Comparison of ENCODE assay signal across 8 mouse cellular contexts in the genomic region with DNA sequence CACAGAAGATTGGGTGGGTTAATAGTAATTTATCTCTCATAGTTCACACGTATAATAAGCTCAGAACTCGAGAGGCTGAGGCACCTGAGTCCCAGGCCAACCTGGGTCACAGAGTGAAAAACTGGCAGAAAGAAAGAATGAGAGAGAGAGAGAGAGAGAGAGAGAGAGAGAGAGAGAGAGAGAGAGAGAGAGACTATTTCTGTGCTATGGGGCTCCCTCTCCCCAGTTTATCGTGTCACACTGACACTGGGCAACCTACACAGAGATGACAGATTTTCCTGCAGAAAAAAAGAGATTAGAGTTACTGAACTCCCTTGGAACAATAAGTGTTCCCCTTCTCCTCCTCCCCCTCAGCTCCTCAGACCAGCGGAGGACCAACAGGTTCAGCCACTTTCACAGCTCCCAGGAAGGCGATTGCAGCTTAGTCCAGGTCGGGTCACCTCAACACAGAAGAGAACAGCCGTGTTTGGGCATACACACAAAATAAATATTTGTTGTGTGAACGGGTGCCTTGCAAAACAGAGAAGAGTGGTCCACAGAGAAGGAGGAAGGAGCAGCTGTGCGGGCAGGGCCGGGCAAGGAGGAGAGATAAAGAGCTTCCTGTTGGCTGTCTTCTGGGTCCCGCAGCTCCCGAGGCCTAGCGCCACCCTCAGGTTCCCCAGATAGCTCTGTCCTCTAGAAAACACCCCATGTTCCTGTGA. TPM values are rescaled to one million over a fixed set of nuclear protein-coding genes. Genes with fewer than 3 reads are reported as not detected.
DNase-seq lines count a peak whose midpoint lies in the region; ATAC-seq and TF ChIP-seq lines count a peak whose summit lies in the region.

No protein-coding gene starts in this region.

- no peak for DNase-seq in left cerebral cortex, adult 2 months (ENCODE audit: extremely low spot score in 1 of 2, low spot score in 2 of 2)
- DNase-seq in left cerebral cortex, adult 8-10 months (ENCODE audit: low spot score in 2 of 2), result no peak
- no peak for DNase-seq in limb, embryonic 10.5 days (ENCODE audit: low spot score)
- peak; percentile 88 for DNase-seq in midbrain, embryonic 11.5 days (ENCODE audit: low spot score, missing footprints)
- DNase-seq in layer of hippocampus, postnatal 14 days (ENCODE audit: low spot score in 2 of 2), result no peak

- WGBS in heart, embryonic 16.5 days, result 10% methylated on average over 13 of the region's 13 CpGs
- WGBS in limb, embryonic 10.5 days, result 11% methylated on average over 13 of the region's 13 CpGs
- 11% methylated on average over 13 of the region's 13 CpGs for WGBS in midbrain, embryonic 11.5 days
- WGBS in stomach, embryonic 14.5 days, result 5% methylated on average over 13 of the region's 13 CpGs

- H3K36me3 ChIP-seq in heart, embryonic 16.5 days (ENCODE audit: control insufficient read depth, insufficient read depth), result no peaks in the 10 kb centered on the region
- no peaks in the 10 kb centered on the region for H3K36me3 ChIP-seq in limb, embryonic 10.5 days
- H3K36me3 ChIP-seq in midbrain, embryonic 11.5 days (ENCODE audit: control insufficient read depth, insufficient read depth, low read length), result no peaks in the 10 kb centered on the region
- no peaks in the 10 kb centered on the region for H3K36me3 ChIP-seq in stomach, embryonic 14.5 days (ENCODE audit: control insufficient read depth, insufficient read depth, low read length)

- intact Hi-C loops in left cerebral cortex, adult 2 months (cut with DNase I), result no loop called here

- no peak overlapping the region for H3K4me3 ChIP-seq in left cerebral cortex, adult 2 months
- peak overlapping the region; percentile 43 for H3K4me3 ChIP-seq in bone marrow macrophage, adult 2 months (ENCODE audit: insufficient read depth, low read length)
- H3K4me3 ChIP-seq in heart, embryonic 16.5 days (ENCODE audit: low read length), result no peak overlapping the region
- peak overlapping the region; percentile 21; the same call in 1 of the 2 replicates for H3K4me3 ChIP-seq in limb, embryonic 10.5 days
- H3K4me3 ChIP-seq in midbrain, embryonic 11.5 days (ENCODE audit: low read depth, low read length), result no peak overlapping the region; the same call in 1 of the 2 replicates
- no peak overlapping the region for H3K4me3 ChIP-seq in stomach, embryonic 14.5 days (ENCODE audit: low read depth, low read length)

- H3K9ac ChIP-seq in heart, embryonic 16.5 days (ENCODE audit: low read length), result no peak overlapping the region
- peak overlapping the region; percentile 36; the same call in 1 of the 2 replicates for H3K9ac ChIP-seq in midbrain, embryonic 11.5 days (ENCODE audit: low read length)
- no peak overlapping the region for H3K9ac ChIP-seq in stomach, embryonic 14.5 days (replicated peaks; ENCODE audit: low read depth, low read length)

- H3K4me2 ChIP-seq in heart, embryonic 16.5 days (ENCODE audit: low read depth, low read length), result peak overlapping the region; percentile 47
- H3K4me2 ChIP-seq in midbrain, embryonic 11.5 days, result peak overlapping the region; percentile 25; the same call in 1 of the 2 replicates
- no peak overlapping the region; the same call in 1 of the 2 replicates for H3K4me2 ChIP-seq in stomach, embryonic 14.5 days (replicated peaks; ENCODE audit: low read depth, low read length)

- peak; percentile 36 for TF ChIP-seq CTCF in left cerebral cortex, adult 2 months (IDR thresholded peaks at IDR 0.05)
- no peak for TF ChIP-seq CTCF in bone marrow macrophage, adult 2 months (IDR thresholded peaks at IDR 0.05; ENCODE audit: low read depth, low read length)

- no peak overlapping the region for H3K27ac ChIP-seq in left cerebral cortex, adult 2 months
- no peak overlapping the region for H3K27ac ChIP-seq in bone marrow macrophage, adult 2 months (ENCODE audit: insufficient read depth, low read depth, low read length)
- H3K27ac ChIP-seq in heart, embryonic 16.5 days (ENCODE audit: low read length), result no peak overlapping the region
- H3K27ac ChIP-seq in limb, embryonic 10.5 days, result no peak overlapping the region; the same call in 1 of the 2 replicates
- no peak overlapping the region for H3K27ac ChIP-seq in midbrain, embryonic 11.5 days (ENCODE audit: low read depth, low read length)
- H3K27ac ChIP-seq in stomach, embryonic 14.5 days (ENCODE audit: low read length), result peak overlapping the region; percentile 34; the same call in 1 of the 2 replicates

- H3K27me3 ChIP-seq in heart, embryonic 16.5 days (ENCODE audit: control insufficient read depth, insufficient read depth, low read length), result peaks cover 11% of the 10 kb centered on the region; the same call in 1 of the 2 replicates
- peaks cover 11% of the 10 kb centered on the region for H3K27me3 ChIP-seq in limb, embryonic 10.5 days (ENCODE audit: low read depth, poor library complexity, severe bottlenecking)
- no peaks in the 10 kb centered on the region; the same call in 1 of the 2 replicates for H3K27me3 ChIP-seq in midbrain, embryonic 11.5 days (ENCODE audit: control insufficient read depth, insufficient read depth, low read length)
- H3K27me3 ChIP-seq in stomach, embryonic 14.5 days (ENCODE audit: control insufficient read depth, insufficient read depth, low read length), result no peaks in the 10 kb centered on the region

- H3K4me1 ChIP-seq in bone marrow macrophage, adult 2 months (ENCODE audit: control insufficient read depth, insufficient read depth, low read length), result no peaks in the 10 kb centered on the region; the same call in 1 of the 2 replicates
- H3K4me1 ChIP-seq in heart, embryonic 16.5 days (ENCODE audit: control insufficient read depth, insufficient read depth, low read length), result 0 out of 2 replicates have a peak, but pooled peaks cover 3% of the 10 kb centered on the region
- H3K4me1 ChIP-seq in limb, embryonic 10.5 days, result 0 out of 2 replicates have a peak, but pooled peaks cover 4% of the 10 kb centered on the region
- H3K4me1 ChIP-seq in midbrain, embryonic 11.5 days (ENCODE audit: control insufficient read depth, insufficient read depth, low read length), result no peaks in the 10 kb centered on the region
- no peaks in the 10 kb centered on the region for H3K4me1 ChIP-seq in stomach, embryonic 14.5 days (ENCODE audit: control insufficient read depth, insufficient read depth, low read length)

- no peak for TF ChIP-seq POLR2A in bone marrow macrophage, adult 2 months (IDR thresholded peaks at IDR 0.05; ENCODE audit: borderline replicate concordance, low read depth, low read length)

- no peak for ATAC-seq in heart, embryonic 16.5 days (replicated peaks; ENCODE audit: extremely low read depth, insufficient read depth, low FRiP score)
- peak; percentile 50 for ATAC-seq in midbrain, embryonic 11.5 days (ENCODE audit: low FRiP score)
- peak; percentile 89 for ATAC-seq in stomach, embryonic 14.5 days (ENCODE audit: insufficient number of reproducible peaks, insufficient read depth, low FRiP score, low read depth)

- H3K9me3 ChIP-seq in heart, embryonic 16.5 days (replicated peaks; ENCODE audit: control insufficient read depth, low read length), result no peaks in the 10 kb centered on the region
- H3K9me3 ChIP-seq in limb, embryonic 10.5 days (replicated peaks), result no peaks in the 10 kb centered on the region
- H3K9me3 ChIP-seq in midbrain, embryonic 11.5 days (ENCODE audit: control insufficient read depth, low read length), result no peaks in the 10 kb centered on the region
- H3K9me3 ChIP-seq in stomach, embryonic 14.5 days (ENCODE audit: control insufficient read depth, low read depth, low read length), result no peaks in the 10 kb centered on the region

RNA-seq across cellular contexts. Expression of a gene that starts 33.5 kb away (rescaled TPM):
- under 1 TPM in 1 of 2 experiments, not detected in 1; 0.26 TPM for total RNA-seq in left cerebral cortex, adult 2 months (2021)
- under 1 TPM in 3 of 4 experiments, not detected in 1; 0.16 to 0.19 (median 0.19) TPM for total RNA-seq in left cerebral cortex, adult 8-10 months (2022)
- not detected in 2 replicates for polyA plus RNA-seq in bone marrow macrophage, adult 2 months (2012; ENCODE audit: insufficient read depth, insufficient read length, missing spikeins)
- polyA plus RNA-seq in heart, embryonic 16.5 days (2015; fragmentation: Nextera tagmentation; extraction: Ambion mirVana), result 0.30 and 0.45 TPM in 2 replicates
- polyA plus RNA-seq in limb, embryonic 10.5 days (2016; fragmentation: Nextera tagmentation; extraction: Ambion mirVana), result 0.16 and 0.29 TPM in 2 replicates
- 0.15 and 0.30 TPM in 2 replicates for polyA plus RNA-seq in midbrain, embryonic 11.5 days (2014; fragmentation: Nextera tagmentation; extraction: Ambion mirVana)
- 0.80 and 1.1 TPM in 2 replicates for polyA plus RNA-seq in stomach, embryonic 14.5 days (2014; fragmentation: Nextera tagmentation; extraction: Ambion mirVana)
- under 1 TPM; 0.62 to 0.86 TPM for total RNA-seq in layer of hippocampus, postnatal 14 days (2021)

RNA-seq across cellular contexts. Expression of a gene that starts 44.6 kb away (rescaled TPM):
- under 1 TPM; 0.25 to 0.30 TPM for total RNA-seq in left cerebral cortex, adult 2 months (2021)
- under 1 TPM in 3 of 4 experiments, not detected in 1; 0.22 to 0.46 (median 0.27) TPM for total RNA-seq in left cerebral cortex, adult 8-10 months (2022)
- polyA plus RNA-seq in bone marrow macrophage, adult 2 months (2012; ENCODE audit: insufficient read depth, insufficient read length, missing spikeins), result not detected in 2 replicates
- not detected in 2 replicates for polyA plus RNA-seq in heart, embryonic 16.5 days (2015; fragmentation: Nextera tagmentation; extraction: Ambion mirVana)
- polyA plus RNA-seq in limb, embryonic 10.5 days (2016; fragmentation: Nextera tagmentation; extraction: Ambion mirVana), result not detected in 2 replicates
- polyA plus RNA-seq in midbrain, embryonic 11.5 days (2014; fragmentation: Nextera tagmentation; extraction: Ambion mirVana), result 0.18 TPM in 1 of 2 replicates, not detected in the other
- not detected in 2 replicates for polyA plus RNA-seq in stomach, embryonic 14.5 days (2014; fragmentation: Nextera tagmentation; extraction: Ambion mirVana)
- total RNA-seq in layer of hippocampus, postnatal 14 days (2021), result under 1 TPM; 0.30 to 0.38 TPM

RNA-seq across cellular contexts. Expression of a gene that starts 55.0 kb away (rescaled TPM):
- 10 to 100 TPM; 17.9 to 21.8 TPM for total RNA-seq in left cerebral cortex, adult 2 months (2021)
- total RNA-seq in left cerebral cortex, adult 8-10 months (2022), result 10 to 100 TPM; 16.0 to 20.3 (median 18.8) TPM
- 11.0 and 12.5 TPM in 2 replicates for polyA plus RNA-seq in bone marrow macrophage, adult 2 months (2012; ENCODE audit: insufficient read depth, insufficient read length, missing spikeins)
- 9.9 and 11.0 TPM in 2 replicates for polyA plus RNA-seq in heart, embryonic 16.5 days (2015; fragmentation: Nextera tagmentation; extraction: Ambion mirVana)
- 17.7 and 17.8 TPM in 2 replicates for polyA plus RNA-seq in limb, embryonic 10.5 days (2016; fragmentation: Nextera tagmentation; extraction: Ambion mirVana)
- polyA plus RNA-seq in midbrain, embryonic 11.5 days (2014; fragmentation: Nextera tagmentation; extraction: Ambion mirVana), result 26.8 and 29.0 TPM in 2 replicates
- 19.2 and 24.4 TPM in 2 replicates for polyA plus RNA-seq in stomach, embryonic 14.5 days (2014; fragmentation: Nextera tagmentation; extraction: Ambion mirVana)
- 10 to 100 TPM; 25.2 to 27.6 TPM for total RNA-seq in layer of hippocampus, postnatal 14 days (2021)

Comparison
In these comparisons a context has a peak if more than half of its experiments do, and no peak if none do; other contexts are left out.
1. H3K4me3 ChIP-seq: peak in bone marrow macrophage, adult 2 months (single experiment) and limb, embryonic 10.5 days (single experiment); none in left cerebral cortex, adult 2 months (single experiment), heart, embryonic 16.5 days (single experiment), midbrain, embryonic 11.5 days (single experiment) and stomach, embryonic 14.5 days (single experiment).